21 mouse cellular contexts compared by ENCODE assay signal in the genomic region with DNA sequence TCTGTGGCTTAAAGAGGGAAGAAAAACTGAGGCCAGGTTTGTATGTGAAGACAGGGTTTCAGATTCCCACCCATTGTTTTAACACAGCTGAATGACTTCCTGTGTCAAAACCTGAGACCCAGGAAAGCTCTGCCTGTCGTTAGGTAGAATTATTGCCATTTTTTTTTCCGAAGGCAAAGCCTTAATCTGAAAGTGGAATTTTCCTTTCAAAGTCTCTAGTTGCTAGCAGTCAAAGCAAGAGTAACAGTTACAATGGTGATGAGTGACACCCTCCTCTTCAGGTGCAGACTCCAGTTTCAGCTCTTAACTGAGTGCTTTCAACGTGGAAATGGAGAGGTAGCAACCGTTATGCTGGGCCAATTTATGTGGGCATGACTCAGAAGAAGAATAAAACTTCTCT. TPM values are rescaled to one million over a fixed set of nuclear protein-coding genes. Genes with fewer than 3 reads are reported as not detected.
DNase-seq lines count a peak whose midpoint lies in the region; ATAC-seq and TF ChIP-seq lines count a peak whose summit lies in the region.
"Had no signal": no experiment of that assay in that cellular context is flagged by ENCODE, and none has a peak within 500 bp of the region (broad histone marks: within the 10 kb centered on the region; RNA-seq: fewer than 3 reads in every experiment).

No protein-coding gene starts in this region.

- H3K36me3 ChIP-seq in heart, embryonic 15.5 days: peaks cover 6% of the 10 kb centered on the region
- peaks cover 22% of the 10 kb centered on the region for H3K36me3 ChIP-seq in limb, embryonic 12.5 days
- H3K36me3 ChIP-seq in limb, embryonic 10.5 days: peaks cover 17% of the 10 kb centered on the region
- no peaks in the 10 kb centered on the region; the same call in 1 of the 2 replicates for H3K36me3 ChIP-seq in liver, embryonic 11.5 days (ENCODE audit: control insufficient read depth, insufficient read depth, low read length)
- H3K36me3 ChIP-seq: liver, embryonic 13.5 days had no signal

- H3K4me2 ChIP-seq in heart, embryonic 15.5 days: no peak overlapping the region
- H3K4me2 ChIP-seq in limb, embryonic 12.5 days: no peak overlapping the region
- no peak overlapping the region for H3K4me2 ChIP-seq in liver, embryonic 11.5 days
- H3K4me2 ChIP-seq: liver, embryonic 13.5 days; lung, embryonic 15.5 days; midbrain, embryonic 12.5 days had no signal

- no peaks in the 10 kb centered on the region for H3K9me3 ChIP-seq in heart, embryonic 15.5 days (replicated peaks)
- no peaks in the 10 kb centered on the region for H3K9me3 ChIP-seq in limb, embryonic 12.5 days
- H3K9me3 ChIP-seq in limb, embryonic 10.5 days (replicated peaks): no peaks in the 10 kb centered on the region
- H3K9me3 ChIP-seq in liver, embryonic 11.5 days (ENCODE audit: control insufficient read depth, low read length): no peaks in the 10 kb centered on the region
- H3K9me3 ChIP-seq: liver, embryonic 13.5 days; lung, embryonic 15.5 days; midbrain, embryonic 12.5 days had no signal

- ATAC-seq in heart, embryonic 15.5 days (replicated peaks; ENCODE audit: insufficient number of reproducible peaks, insufficient read depth, low FRiP score, low read depth): no peak
- ATAC-seq in limb, embryonic 12.5 days (ENCODE audit: insufficient number of reproducible peaks, insufficient read depth, low FRiP score, low TSS enrichment, low read depth): no peak
- ATAC-seq in liver, embryonic 11.5 days (replicated peaks; ENCODE audit: low FRiP score): no peak
- ATAC-seq: activated CD4-positive, CD25-positive, alpha-beta regulatory T cell, adult 4 months; hindbrain, embryonic 16.5 days; intestine, postnatal 0 days had no signal

- H3K4me1 ChIP-seq in heart, embryonic 15.5 days (replicated peaks): peaks cover 24% of the 10 kb centered on the region
- 0 out of 2 replicates have a peak, but pooled peaks cover 4% of the 10 kb centered on the region for H3K4me1 ChIP-seq in limb, embryonic 12.5 days (replicated peaks)
- H3K4me1 ChIP-seq in limb, embryonic 10.5 days: peaks cover 3% of the 10 kb centered on the region; the same call in 1 of the 2 replicates
- H3K4me1 ChIP-seq in embryonic fibroblast, embryonic 13.5 days (ENCODE audit: control insufficient read depth, insufficient read depth, low read length): peaks cover 24% of the 10 kb centered on the region
- no peaks in the 10 kb centered on the region; the same call in 1 of the 2 replicates for H3K4me1 ChIP-seq in liver, embryonic 11.5 days (replicated peaks; ENCODE audit: control insufficient read depth, insufficient read depth, low read length)

- no peak for DNase-seq in heart, adult 18-20 months
- no peak for DNase-seq in limb, embryonic 10.5 days (ENCODE audit: low spot score)
- DNase-seq in Muller cell, postnatal 12 days (ENCODE audit: inconsistent ontology term): peak; percentile 69
- no peak for DNase-seq in adrenal gland, adult 2 months
- DNase-seq in liver, embryonic 11.5 days (ENCODE audit: low spot score): no peak
- DNase-seq: adrenal gland, postnatal 25 days; cerebellum, adult 2 months; gastrocnemius, postnatal 10 days; kidney, postnatal 36 days; liver, embryonic 13.5 days; right cerebral cortex, postnatal 4 days; thymus, postnatal 14 days had no signal

- no peak overlapping the region for H3K9ac ChIP-seq in heart, embryonic 15.5 days
- H3K9ac ChIP-seq in limb, embryonic 12.5 days (replicated peaks): no peak overlapping the region
- H3K9ac ChIP-seq in liver, embryonic 11.5 days (ENCODE audit: low read depth, low read length): no peak overlapping the region
- H3K9ac ChIP-seq: liver, embryonic 13.5 days; lung, embryonic 15.5 days; midbrain, embryonic 12.5 days had no signal

- H3K27ac ChIP-seq in heart, embryonic 15.5 days: peak overlapping the region; percentile 33; the same call in 1 of the 2 replicates
- H3K27ac ChIP-seq in limb, embryonic 12.5 days: 0 out of 2 replicates have a peak overlapping the region, but pooled peaks have one; percentile 9
- H3K27ac ChIP-seq in limb, embryonic 10.5 days: no peak overlapping the region
- peak overlapping the region; percentile 73 for H3K27ac ChIP-seq in embryonic fibroblast, embryonic 13.5 days (ENCODE audit: insufficient read depth, low read length)
- H3K27ac ChIP-seq in liver, embryonic 11.5 days (ENCODE audit: low read depth, low read length): no peak overlapping the region
- H3K27ac ChIP-seq: liver, embryonic 13.5 days; lung, embryonic 15.5 days; macrophage; midbrain, embryonic 12.5 days had no signal

- no peak for TF ChIP-seq POLR2A in embryonic fibroblast, embryonic 13.5 days (IDR thresholded peaks at IDR 0.05; ENCODE audit: low read depth, low read length)

- no peak overlapping the region for H3K4me3 ChIP-seq in heart, embryonic 15.5 days
- no peak overlapping the region for H3K4me3 ChIP-seq in limb, embryonic 12.5 days (replicated peaks)
- no peak overlapping the region for H3K4me3 ChIP-seq in limb, embryonic 10.5 days
- H3K4me3 ChIP-seq in embryonic fibroblast, embryonic 13.5 days (ENCODE audit: insufficient read depth, low read length): no peak overlapping the region
- H3K4me3 ChIP-seq in liver, embryonic 11.5 days (ENCODE audit: low read depth, low read length): no peak overlapping the region
- H3K4me3 ChIP-seq: liver, embryonic 13.5 days; lung, embryonic 15.5 days; midbrain, embryonic 12.5 days had no signal

- no peaks in the 10 kb centered on the region for H3K27me3 ChIP-seq in heart, embryonic 15.5 days
- H3K27me3 ChIP-seq in limb, embryonic 12.5 days: no peaks in the 10 kb centered on the region
- no peaks in the 10 kb centered on the region for H3K27me3 ChIP-seq in limb, embryonic 10.5 days (ENCODE audit: low read depth, poor library complexity, severe bottlenecking)
- no peaks in the 10 kb centered on the region for H3K27me3 ChIP-seq in liver, embryonic 11.5 days (replicated peaks; ENCODE audit: control insufficient read depth, insufficient read depth, low read length)
- H3K27me3 ChIP-seq: liver, embryonic 13.5 days; lung, embryonic 15.5 days; midbrain, embryonic 12.5 days had no signal

- TF ChIP-seq CTCF in embryonic fibroblast, embryonic 13.5 days (IDR thresholded peaks at IDR 0.05; ENCODE audit: borderline replicate concordance, insufficient read depth, low read length): no peak

- 43% methylated on average over 4 of the region's 4 CpGs for WGBS in heart, embryonic 15.5 days
- WGBS in limb, embryonic 12.5 days: 51% methylated on average over 4 of the region's 4 CpGs
- WGBS in limb, embryonic 10.5 days: 70% methylated on average over 4 of the region's 4 CpGs
- 70% methylated on average over 4 of the region's 4 CpGs for WGBS in liver, embryonic 11.5 days

RNA-seq across cellular contexts. Expression of a gene that starts 28.5 kb away (rescaled TPM):
- polyA plus RNA-seq in heart, embryonic 15.5 days (2015; fragmentation: Nextera tagmentation; extraction: Ambion mirVana): 26.0 and 31.6 TPM in 2 replicates
- 10 to 100 TPM; 25.5 to 26.9 TPM for total RNA-seq in heart, adult 18-20 months (2021)
- polyA plus RNA-seq in limb, embryonic 12.5 days (2016; fragmentation: Nextera tagmentation; extraction: Ambion mirVana): 39.1 and 43.4 TPM in 2 replicates
- polyA plus RNA-seq in limb, embryonic 10.5 days (2016; fragmentation: Nextera tagmentation; extraction: Ambion mirVana): 36.0 and 36.2 TPM in 2 replicates
- 40.1 and 40.9 TPM in 2 replicates for polyA plus RNA-seq in embryonic fibroblast, embryonic 13.5 days (2011; ENCODE audit: insufficient read length, low read depth, missing spikeins)
- 10 to 100 TPM; 51.6 to 61.2 TPM for total RNA-seq in adrenal gland, adult 2 months (2021)
- polyA plus RNA-seq in adrenal gland, adult 2 months (2012; rRNA removed): 12.9 and 20.2 TPM in 2 replicates
- polyA plus RNA-seq in liver, embryonic 11.5 days (2014; fragmentation: Nextera tagmentation; extraction: Ambion mirVana): 30.8 and 31.5 TPM in 2 replicates

RNA-seq across cellular contexts. Expression of a gene that starts 28.5 kb away (rescaled TPM):
- polyA plus RNA-seq in heart, embryonic 15.5 days (2015; fragmentation: Nextera tagmentation; extraction: Ambion mirVana): 19.9 and 24.0 TPM in 2 replicates
- 1 to 10 TPM; 3.5 to 3.8 TPM for total RNA-seq in heart, adult 18-20 months (2021)
- polyA plus RNA-seq in limb, embryonic 12.5 days (2016; fragmentation: Nextera tagmentation; extraction: Ambion mirVana): 24.2 and 26.6 TPM in 2 replicates
- 34.9 and 36.4 TPM in 2 replicates for polyA plus RNA-seq in limb, embryonic 10.5 days (2016; fragmentation: Nextera tagmentation; extraction: Ambion mirVana)
- 17.5 and 20.8 TPM in 2 replicates for polyA plus RNA-seq in embryonic fibroblast, embryonic 13.5 days (2011; ENCODE audit: insufficient read length, low read depth, missing spikeins)
- total RNA-seq in adrenal gland, adult 2 months (2021): 1 to 10 TPM; 5.6 to 5.8 TPM
- 7.3 and 9.8 TPM in 2 replicates for polyA plus RNA-seq in adrenal gland, adult 2 months (2012; rRNA removed)
- polyA plus RNA-seq in liver, embryonic 11.5 days (2014; fragmentation: Nextera tagmentation; extraction: Ambion mirVana): 14.8 and 15.4 TPM in 2 replicates

Comparison
In these comparisons a context has a peak if more than half of its experiments do, and no peak if none do; other contexts are left out.
1. H3K27ac ChIP-seq: peak in heart, embryonic 15.5 days (single experiment), limb, embryonic 12.5 days (single experiment) and embryonic fibroblast, embryonic 13.5 days (single experiment); none in limb, embryonic 10.5 days (single experiment) and liver, embryonic 11.5 days (single experiment).